Mouse (Mus musculus) kidney, postnatal 0 days (tissue): ENCODE data around the gene Fam98a. TPM values are rescaled to one million over a fixed set of nuclear protein-coding genes. Genes with fewer than 3 reads are reported as not detected.

ENCODE experiments used
- ATAC-seq: fragments of 200-750 bp; cut with Nextera tagmentation; replicated peaks from 2 replicates; pipeline ENCODE4 v1.8.0; 2017; ENCODE audit warnings: low read depth, moderate number of reproducible peaks, moderate TSS enrichment, moderate library complexity; ENCODE audit not compliant: low FRiP score
- DNase-seq: peaks from one replicate; pipeline ENCODE4 v3.0.0-alpha.2; 2016; ENCODE audit warnings: low spot score
- H3K27ac ChIP-seq: fragments of 300-500 bp; sonication (generic); 2 replicates; pipeline ENCODE4 v1.5.1; 2014; ENCODE audit warnings: mild to moderate bottlenecking
- H3K27me3 ChIP-seq: fragments of 300-500 bp; sonication (generic); 2 replicates; pipeline ENCODE4 v1.6.1; 2014; ENCODE audit warnings: low read length, mixed read lengths; ENCODE audit not compliant: insufficient read depth
- H3K36me3 ChIP-seq: fragments of 300-500 bp; sonication (generic); 2 replicates; pipeline ENCODE4 v1.6.1; 2014; ENCODE audit warnings: low read length, mixed read lengths; ENCODE audit not compliant: insufficient read depth
- H3K4me1 ChIP-seq: fragments of 300-500 bp; sonication (generic); replicated peaks from 2 replicates; pipeline ENCODE4 v1.6.1; 2014; ENCODE audit warnings: antibody characterized with exemption, low read length, mixed read lengths; ENCODE audit not compliant: insufficient read depth
- H3K4me2 ChIP-seq: fragments of 300-500 bp; sonication (generic); 2 replicates; pipeline ENCODE4 v1.6.1; 2014; ENCODE audit warnings: mild to moderate bottlenecking, low read length, moderate library complexity, mixed read lengths
- H3K4me3 ChIP-seq: fragments of 300-500 bp; sonication (generic); replicated peaks from 2 replicates; pipeline ENCODE4 v1.5.1; 2014; ENCODE audit warnings: low read depth, low read length
- H3K9ac ChIP-seq: fragments of 300-500 bp; sonication (generic); 2 replicates; pipeline ENCODE4 v1.6.1; 2014; ENCODE audit warnings: low read depth, low read length
- H3K9me3 ChIP-seq: fragments of 300-500 bp; sonication (generic); replicated peaks from 2 replicates; pipeline ENCODE4 v1.6.1; 2016; ENCODE audit warnings: low read length, inconsistent platforms, mixed read lengths
- CTCF ChIP-seq: IDR thresholded peaks from 2 replicates; pipeline ENCODE4 v1.5.1; 2016; ENCODE audit warnings: antibody characterized with exemption, low read depth, mild to moderate bottlenecking, moderate library complexity
- WGBS: fragments of 180-500 bp; shearing (Covaris S2); extraction: QIAGEN DNeasy Blood & Tissue Kit; methylation state at CpG from one replicate; pipeline ENCODE4 v1.1.7; 2014; 5-methylcytosine and 5-hydroxymethylcytosine counted together
- polyA plus RNA-seq: library from polyadenylated mRNA; unstranded; fragments of >200 nt; fragmentation: Nextera tagmentation; extraction: Ambion mirVana; gene quantifications from 2 replicates; pipeline ENCODE4 v1.2.1, GENCODE M21; 2015

Fam98a gene
- polyA plus RNA-seq, 1 experiment from 2014 or later: 23.8 TPM

- no peak overlapping the region for H3K4me3 ChIP-seq
- no peaks in the 10 kb centered on the region for H3K27me3 ChIP-seq
- H3K4me2 ChIP-seq: no peak overlapping the region
- WGBS: 88% methylated on average over 6 of the region's 6 CpGs
- TF ChIP-seq CTCF: no peak
- no peaks in the 10 kb centered on the region for H3K9me3 ChIP-seq
- H3K9ac ChIP-seq: no peak overlapping the region
- no peak overlapping the region for H3K27ac ChIP-seq
- DNase-seq (no peak), ATAC-seq (no peak)
- H3K4me1 ChIP-seq: no peaks in the 10 kb centered on the region
- no peaks in the 10 kb centered on the region for H3K36me3 ChIP-seq
Measured at GRCm38 (mm10) chr17:75498241-75498651, 53.5 kb downstream of the Fam98a start.

GRCm38 (mm10) chr17:75495213-75495612, 56.5 kb downstream of the Fam98a start:
- no peak overlapping the region for H3K9ac ChIP-seq
- H3K4me1 ChIP-seq: no peaks in the 10 kb centered on the region
- H3K27me3 ChIP-seq: no peaks in the 10 kb centered on the region
- H3K36me3 ChIP-seq: no peaks in the 10 kb centered on the region
- 53% methylated on average over 4 of the region's 4 CpGs for WGBS
- DNase-seq (no peak), ATAC-seq (no peak)
- H3K4me3 ChIP-seq: no peak overlapping the region
- no peak overlapping the region for H3K27ac ChIP-seq
- no peaks in the 10 kb centered on the region for H3K9me3 ChIP-seq
- no peak overlapping the region for H3K4me2 ChIP-seq
- no peak for TF ChIP-seq CTCF

Other genes with a start within 250 kb of the Fam98a start
- 15.9 and 18.8 TPM in 2 replicates for gene Rasgrp3, start 116.0 kb downstream of the Fam98a start, polyA plus RNA-seq